Mouse (Mus musculus) kidney, adult 9 months (tissue): ENCODE results near the gene Syt1.

ENCODE experiments used
- DNase-seq: peaks from one replicate; pipeline ENCODE4 v3.0.0; 2022

Syt1 gene

DNA sequence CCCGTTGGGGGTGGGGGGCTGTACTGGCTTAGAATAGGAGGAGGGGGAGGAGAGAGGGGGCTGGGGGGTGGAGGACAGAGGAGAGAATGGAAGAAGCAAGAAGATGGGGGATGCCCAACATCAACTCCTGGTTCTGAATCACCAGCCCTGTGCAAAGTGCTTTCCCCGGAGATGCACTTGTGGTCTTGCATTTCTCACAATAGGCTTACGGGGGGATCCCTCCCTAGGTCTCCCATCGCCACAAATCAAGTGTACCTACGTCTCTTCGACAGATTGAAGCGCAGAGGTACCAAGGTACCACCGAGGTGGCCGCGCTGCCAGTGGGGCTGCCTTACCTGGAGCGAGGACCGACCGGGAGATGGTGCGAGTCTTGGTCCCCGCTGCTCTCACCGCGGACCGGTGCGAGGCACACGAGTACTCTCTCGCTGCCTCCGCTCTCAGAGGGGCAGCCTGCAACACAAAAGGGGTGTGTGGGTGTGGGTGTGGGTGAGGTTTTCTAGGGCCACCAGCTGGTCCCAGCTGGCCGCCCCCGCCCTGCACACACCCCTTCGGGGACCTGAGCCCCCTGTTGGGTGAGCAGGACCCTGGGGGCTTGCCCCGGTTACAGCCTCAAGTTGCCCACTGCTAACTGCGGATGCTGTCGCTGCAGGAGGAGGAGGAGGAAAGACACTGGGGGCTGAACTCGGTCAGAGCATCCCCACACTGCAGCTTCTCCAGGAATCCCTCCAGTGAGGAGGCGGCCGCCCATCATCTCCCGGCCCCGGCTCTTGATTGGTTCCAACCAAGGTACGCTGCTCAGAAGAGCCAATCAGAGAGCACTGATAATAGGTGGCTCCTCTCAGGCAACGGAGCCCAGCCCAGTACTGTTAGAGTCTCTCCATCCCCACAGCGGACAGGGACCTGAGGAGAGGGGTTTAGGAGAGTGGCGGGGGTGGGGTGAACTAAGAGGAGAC lies at the start of gene Syt1:
Syt1 (minus strand) TSS at position 742 of the 953 bp plus-strand sequence.
- DNase-seq, result no peak

DNA sequence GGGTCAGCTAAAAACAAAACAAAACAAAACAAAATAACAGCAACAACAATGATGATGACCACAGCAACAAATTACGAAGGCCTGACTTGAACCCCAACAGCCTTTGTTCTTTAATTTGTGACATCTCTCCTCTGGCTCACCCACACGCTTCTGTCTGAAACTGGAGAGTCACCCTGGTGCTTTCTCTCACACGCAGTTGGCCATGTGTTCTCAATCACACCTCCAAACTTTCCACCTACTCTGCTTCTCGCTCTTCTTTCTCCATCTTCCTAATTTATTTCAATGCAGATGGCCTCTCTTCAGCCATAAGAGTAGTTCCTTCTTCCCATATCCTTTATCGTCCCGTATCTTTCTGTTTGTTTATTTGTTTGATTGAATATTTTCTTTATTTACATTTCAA lies 45.7 kb upstream of the Syt1 start:
- no peak for DNase-seq

DNA sequence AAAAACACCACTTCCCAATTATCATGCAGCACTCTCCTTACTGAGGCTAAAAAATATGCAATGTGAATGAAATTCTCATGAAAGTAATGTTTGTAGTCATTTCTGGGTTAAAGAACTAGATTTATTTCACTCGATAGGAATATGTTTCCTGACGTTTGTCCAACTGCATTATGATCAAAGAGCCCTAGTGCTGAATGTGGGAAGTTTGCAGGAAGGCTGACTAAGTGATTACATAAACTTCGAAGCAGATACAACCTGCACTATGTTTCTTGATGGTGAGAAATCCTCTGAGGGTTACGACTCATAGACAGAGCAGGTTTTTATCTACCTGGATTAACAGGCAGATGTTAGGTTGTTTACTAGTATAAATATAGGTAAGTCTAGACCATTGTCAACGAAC lies 36.8 kb upstream of the Syt1 start:
- DNase-seq, result no peak

DNA sequence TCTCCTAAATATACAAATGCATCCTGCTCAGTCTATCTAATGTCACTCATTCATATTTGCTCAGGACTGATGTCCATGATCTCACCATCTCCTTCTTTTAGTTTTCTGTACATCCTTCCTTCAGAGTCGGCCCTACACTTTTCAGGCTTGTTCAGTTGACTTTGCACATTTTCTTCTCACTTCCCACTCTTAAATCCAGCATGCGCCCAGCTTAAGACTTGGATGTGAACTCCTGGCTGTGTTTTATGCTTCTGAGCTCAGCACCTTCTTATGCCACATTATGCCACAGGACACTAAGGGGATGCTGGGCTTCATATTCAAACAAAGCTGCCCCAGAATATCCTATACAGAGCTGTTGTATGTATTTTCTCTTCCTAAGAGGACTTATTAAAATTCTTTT lies 36.2 kb upstream of the Syt1 start:
- DNase-seq, result no peak

DNA sequence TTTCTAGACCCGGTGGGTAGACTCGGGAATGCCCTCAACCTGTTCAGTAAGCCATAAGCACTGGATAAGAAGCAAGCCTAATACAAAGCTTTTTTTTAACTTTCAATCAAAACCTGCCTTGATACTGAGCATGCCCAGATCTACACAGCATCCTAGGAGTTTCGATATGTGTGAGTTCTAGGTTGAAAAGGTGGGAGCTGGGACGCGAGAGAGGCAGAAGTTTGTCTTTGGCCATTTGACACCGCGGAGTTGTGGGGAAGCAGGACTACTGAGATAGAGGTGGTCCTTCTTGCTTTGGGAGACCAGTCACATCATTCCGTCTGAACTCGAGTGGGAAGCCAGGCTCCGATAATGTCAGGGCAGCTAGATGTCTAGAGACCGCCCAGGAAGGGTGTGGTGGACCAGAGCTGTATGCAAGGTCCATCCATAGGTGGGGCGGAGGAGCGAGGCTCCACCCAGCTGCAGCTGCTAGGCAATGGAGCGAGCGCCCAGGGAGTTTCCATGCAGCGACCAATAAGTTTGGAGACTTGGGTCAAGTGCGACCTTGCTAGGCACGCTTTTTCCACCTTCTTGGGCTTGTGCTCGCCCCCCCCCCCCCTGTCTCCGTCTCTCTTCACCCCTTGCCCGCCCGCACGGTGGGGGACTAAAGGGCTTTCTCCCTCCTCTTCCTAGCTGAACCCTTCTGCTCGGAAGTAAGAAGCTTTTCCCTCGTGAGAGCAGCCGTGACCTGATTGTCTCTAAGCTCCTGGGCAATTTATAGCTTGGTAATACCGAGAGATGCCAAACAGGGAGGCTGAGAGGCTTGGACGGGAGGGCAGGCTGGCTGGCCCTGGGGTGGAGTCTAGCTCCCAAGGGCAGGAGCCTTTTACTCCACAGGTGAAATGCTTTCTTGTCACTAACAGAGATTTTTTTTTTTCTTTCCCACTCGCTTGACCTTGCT lies 714 bp upstream of the Syt1 start:
- no peak for DNase-seq

DNA sequence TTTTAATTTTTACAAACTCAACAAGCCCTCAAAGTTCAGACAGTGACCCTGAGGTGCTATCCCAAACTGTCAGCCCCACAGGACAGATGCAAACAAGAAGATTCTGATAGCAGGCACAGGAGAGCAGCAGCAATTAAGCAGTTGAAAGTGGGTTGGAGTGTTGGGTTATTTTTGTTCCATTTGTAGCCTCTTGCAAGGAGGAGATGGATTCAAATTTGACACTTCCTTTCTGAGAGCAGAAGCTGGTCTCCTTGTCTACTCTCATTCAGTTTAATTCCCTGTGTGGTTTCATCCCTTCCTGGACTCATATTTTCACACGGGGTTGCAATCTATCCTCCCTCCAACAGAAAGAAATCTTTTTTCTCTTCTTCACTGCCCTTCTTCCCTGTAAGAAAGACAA lies 951 bp downstream of the Syt1 start:
- no peak for DNase-seq

DNA sequence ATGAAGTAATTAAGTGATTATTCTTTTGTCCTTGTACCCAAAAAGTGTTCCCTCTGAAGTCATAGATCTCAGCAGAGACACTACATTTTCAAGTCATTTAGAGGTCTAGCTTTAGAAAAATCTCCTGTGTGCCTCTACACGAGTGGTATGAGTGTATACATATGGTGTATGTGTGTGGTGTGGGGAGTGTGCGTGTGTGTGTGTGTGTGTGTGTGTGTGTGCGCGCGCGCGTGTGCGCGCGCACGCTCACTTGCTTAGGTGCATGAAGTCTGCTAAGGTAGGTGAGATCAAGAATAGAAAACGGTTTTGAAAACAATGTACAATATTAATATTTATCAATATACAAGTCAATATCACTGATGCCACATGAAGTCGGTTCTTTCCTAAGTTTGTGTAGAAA lies 2.3 kb downstream of the Syt1 start:
- DNase-seq, result no peak

DNA sequence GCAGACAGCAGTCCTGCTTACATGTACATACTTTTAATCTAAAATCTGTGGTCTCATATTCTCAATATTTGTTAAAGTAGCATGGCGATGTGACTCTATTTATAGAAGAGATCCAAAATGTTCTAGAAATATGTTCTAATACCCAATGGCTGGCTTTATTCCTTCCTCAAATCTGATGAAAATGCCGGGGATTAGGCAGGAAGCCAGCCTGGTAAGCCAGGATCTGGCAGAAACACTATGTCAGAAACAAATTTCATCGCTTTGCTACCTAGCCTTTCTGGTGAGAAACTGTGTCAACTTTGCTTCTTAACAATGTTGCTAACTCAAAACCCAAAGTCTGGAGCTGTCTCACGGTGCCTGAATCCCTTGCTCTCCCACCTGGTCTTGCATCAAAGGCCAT lies 7.3 kb downstream of the Syt1 start:
- DNase-seq, result no peak

DNA sequence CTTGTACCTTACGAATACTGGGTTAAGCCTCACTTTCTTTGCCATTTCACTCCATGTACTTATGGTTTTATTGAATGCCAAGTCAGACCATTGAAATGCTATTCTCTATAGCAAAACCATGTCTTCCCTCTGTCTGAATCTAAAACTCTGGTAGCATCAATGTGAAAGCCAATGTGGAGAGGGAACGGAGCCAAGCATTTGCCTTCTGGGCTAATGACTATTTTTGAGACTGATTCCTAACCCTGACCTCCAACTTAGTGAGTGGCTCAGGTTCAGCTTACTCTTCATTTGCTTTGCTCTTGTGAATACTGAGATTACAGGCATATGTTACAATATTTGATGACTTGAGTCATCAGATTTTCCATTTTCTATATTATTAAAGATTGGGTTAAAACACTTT lies 23.5 kb downstream of the Syt1 start:
- DNase-seq, result no peak

DNA sequence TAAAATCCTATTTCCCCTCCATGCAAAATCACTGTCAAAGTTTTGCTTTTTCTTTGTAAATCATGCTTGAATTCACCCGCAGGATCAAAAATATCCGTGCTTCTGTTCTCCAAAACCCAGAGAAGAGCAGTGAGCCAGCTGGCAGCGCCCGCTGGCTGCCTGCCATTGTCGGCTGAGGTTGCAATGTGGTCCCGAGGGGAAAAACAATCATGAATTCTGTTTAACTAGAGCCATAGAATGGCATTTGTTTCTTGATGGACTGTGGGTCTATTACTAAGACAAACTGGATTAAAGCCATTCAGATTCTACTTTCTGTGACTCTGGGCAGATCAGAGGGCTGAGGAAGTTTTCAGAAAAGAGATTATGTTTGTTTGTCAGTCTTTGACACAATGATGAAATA lies 31.1 kb downstream of the Syt1 start:
- DNase-seq, result peak; percentile 34

DNA sequence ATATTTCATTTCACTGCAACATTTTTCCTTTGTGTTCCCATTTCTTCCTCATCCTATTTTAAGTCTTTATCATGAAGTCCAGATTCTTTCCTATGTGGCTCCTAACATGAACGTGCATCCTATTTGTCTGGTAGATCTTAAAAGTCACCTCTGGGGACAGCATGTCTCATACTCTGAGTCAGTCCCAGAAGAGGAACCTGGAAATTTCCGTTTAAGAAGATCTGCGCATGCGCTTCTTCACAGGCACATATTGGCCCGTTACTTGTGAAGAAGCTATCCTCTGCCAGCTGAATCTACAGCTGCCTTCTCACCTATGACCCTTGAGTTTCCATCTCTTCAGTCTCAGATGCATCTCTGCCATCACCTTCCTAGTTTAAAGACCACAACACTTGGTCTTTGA lies 55.8 kb downstream of the Syt1 start:
- no peak for DNase-seq

DNA sequence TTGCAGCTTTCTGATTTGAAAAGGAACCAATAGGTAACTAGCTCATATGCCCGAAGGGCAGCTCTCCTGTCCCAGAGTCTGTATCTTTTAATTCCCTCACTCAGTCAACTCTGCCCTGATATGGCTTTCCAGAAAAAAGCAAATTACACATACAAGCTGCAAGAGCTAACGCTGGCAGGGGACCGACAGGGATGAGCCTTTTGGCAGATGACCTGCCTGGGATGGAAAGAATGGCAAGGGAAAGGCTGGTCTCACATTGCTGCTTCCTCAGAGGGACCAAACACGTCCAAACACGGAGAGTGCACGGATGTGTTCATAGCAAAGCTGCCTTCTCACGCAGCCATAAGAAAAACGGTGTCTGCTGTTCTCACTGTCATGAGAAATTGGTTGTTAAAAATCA lies 58.6 kb downstream of the Syt1 start:
- DNase-seq, result no peak

DNA sequence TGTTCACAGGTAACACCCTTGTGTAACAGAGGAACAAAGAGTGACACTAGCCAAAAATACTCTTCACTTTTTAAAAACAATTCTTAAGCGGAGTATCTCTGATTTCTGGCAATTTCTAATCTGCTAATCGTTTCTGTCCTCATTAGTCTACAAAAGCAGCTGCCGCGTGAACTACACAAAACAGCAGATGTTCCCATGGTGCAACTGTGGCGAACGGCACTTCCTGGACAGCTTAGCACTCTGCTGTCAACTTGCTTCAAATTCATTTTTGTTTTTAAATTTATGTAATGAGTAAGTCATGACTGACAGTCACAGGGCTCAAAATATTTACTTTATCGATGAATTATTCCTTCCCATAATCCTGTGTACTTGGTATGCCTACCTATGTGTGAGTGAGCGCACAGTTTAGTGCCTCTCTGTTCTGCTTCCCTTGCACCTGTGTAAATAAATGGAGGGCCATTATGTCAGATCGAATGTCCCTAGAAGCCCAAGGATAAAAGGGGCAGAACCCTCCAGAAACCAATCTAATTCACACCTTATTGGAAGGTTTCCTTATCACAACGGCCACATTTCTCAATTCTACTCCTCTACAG lies 73.8 kb downstream of the Syt1 start:
- DNase-seq, result no peak

DNA sequence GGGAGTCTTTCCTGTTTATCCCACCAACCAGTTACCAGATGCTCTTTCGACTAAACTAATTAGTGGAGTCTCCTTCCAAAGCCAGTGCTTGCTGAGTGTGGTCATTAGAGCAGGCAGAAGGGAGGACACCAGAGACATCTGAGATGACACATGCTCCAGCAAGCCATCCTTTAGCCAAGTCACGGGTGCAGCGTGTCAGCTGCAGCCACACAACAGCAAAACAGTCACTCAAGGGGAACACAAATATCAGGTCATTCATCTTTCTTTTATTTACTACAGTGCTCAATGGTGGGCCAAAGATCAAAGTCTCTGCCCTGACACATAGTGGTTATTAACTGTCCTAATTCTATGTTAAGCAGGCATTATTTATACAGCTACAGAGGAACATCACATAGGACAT lies 80.5 kb downstream of the Syt1 start:
- no peak for DNase-seq

DNA sequence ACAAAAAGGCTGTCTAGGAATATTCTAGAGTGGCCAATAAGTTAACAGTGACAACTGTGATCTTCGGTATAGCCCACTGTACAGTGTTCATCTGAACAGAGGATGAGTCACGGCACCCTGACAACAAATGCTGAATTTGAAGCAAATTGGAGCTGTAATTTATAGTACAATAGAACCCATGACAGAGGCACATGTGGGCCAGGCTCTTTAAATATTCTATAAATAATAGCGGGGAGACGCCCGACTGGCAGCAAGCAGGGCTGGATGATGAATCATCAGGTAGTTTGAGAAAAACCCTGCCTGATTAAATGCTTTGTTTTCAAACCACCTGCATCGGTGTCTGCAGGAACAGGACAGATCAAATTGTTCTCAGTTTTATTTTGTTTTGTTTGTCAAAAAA lies 81.1 kb downstream of the Syt1 start:
- no peak for DNase-seq

DNA sequence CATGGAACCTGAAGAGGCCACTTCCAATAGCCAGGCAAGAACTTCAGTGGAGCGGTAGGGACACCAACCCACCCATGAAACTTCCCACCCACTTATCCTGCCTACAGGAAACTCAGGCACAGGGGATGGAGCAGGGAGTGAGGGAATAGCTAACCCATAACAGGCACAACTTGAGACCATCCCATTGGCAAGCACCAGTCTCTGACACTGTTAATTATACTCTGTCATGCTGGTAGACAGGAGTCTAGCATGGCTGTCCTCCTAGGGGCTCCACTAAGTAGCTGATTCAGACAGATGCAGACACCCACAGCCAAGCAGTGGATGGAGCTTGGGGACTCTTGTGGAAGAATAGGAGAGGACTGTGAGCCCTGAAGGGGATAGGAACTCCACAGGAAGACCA lies 105.5 kb downstream of the Syt1 start:
- DNase-seq, result no peak

DNA sequence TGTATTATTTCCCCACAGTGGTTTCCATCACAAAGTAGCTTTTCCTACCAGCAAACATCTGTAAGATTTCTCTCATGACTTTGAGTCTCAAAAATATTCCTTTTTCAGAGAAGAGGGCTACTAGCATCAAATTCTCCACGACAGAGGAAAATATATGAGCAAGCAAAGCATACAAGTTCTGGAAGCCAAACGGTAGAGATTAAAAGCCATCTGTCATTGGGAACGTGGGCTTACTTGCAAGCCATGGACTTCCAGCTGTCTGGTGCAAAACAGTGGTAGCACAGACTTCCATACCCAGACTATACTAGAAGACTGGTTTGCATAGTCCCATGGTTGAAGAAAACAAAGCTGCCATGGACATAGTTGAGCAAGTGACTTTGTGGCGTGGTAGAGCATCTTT lies 106.4 kb downstream of the Syt1 start:
- DNase-seq, result no peak

DNA sequence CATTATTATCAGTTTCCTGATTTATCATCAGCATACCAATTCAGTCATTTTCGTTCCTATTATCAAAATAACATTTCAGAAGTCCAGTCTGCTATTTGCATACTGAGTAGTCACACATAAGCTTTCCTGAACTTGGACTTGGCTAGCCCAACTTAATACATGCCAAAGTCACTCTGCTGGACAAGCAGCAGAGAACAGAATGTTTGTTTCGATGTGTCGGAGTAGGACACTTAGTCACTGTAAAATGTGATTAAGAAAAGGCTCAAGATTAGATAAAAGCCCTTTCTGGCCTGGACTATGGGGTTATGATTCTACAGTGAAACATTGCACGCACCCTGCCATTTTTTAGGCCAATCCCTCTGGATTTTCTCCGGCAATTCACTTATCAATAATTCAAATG lies 114.3 kb downstream of the Syt1 start:
- no peak for DNase-seq

DNA sequence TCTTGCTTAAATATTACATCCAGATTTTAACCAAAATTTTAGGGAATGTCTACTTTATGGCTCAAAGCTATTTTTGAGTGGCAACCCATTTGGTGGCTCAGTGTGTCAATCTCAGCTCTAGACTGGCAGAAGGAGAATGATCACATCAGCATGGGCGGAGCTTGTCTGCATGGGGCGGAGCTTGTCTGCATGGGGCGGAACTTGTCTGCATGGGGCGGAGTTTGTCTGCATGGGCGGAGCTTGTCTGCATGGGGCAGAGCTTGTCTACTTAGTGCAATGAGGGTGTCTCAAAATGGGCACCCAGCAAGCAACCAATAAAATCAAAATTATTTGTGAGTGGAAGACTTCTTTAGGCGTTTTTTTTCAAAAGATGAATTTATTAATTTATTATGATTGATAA lies 117.5 kb downstream of the Syt1 start:
- DNase-seq, result no peak

DNA sequence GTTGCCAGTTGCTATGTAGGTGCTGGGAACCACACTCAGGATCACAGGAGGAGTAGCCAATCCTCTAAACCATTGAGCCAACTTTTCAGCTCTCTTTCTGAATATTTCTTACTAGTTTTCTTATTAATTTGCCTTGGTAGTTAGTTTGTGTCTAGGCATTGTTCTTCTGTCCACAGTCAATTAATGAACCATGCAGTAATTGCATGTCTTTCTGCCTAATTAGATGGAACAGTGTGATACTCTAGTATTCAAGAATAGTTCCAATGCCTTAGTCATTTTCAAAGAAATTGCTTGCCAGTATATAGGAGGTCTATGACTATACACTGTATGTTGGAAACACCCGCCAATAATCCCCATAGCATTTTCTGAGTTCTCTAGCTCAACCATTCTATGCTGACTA lies 118.3 kb downstream of the Syt1 start:
- no peak for DNase-seq

DNA sequence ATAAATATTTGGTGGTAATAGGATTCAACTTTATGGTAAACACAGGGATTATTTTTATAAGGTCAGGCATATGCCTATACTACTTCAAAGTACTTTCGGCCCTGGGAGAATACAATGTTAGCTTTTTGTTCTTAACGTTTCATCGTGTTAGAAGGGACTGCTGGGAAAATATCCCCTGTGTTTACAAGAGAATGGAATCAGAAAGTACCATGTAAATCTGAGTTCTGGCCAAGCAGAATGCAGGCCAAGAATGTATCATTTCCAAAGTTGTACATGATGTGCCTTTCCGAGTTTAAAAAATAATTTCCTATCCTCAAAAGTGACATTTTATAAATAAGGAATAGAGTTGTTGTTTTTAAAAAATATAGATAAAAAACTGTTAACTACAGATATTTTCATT lies 121.7 kb downstream of the Syt1 start:
- DNase-seq, result no peak

DNA sequence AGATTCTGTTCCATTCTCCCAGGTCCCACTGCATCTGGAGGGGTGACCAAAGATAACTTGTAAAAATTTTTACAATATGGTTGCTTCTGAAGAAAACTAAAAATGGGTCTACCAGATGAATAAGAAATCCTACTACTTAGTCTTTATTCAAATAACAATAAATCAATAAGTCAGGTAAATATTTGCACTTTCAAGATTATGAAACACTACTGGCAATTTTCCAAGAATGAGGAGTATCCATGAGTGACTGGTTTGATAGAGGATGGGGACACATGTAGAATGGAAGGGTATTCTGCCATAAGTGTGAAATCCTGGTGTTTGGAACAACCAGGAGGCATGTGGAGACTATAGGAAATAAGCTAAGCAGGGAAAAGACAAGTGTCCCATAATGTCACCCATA lies 124.0 kb downstream of the Syt1 start:
- DNase-seq, result no peak

DNA sequence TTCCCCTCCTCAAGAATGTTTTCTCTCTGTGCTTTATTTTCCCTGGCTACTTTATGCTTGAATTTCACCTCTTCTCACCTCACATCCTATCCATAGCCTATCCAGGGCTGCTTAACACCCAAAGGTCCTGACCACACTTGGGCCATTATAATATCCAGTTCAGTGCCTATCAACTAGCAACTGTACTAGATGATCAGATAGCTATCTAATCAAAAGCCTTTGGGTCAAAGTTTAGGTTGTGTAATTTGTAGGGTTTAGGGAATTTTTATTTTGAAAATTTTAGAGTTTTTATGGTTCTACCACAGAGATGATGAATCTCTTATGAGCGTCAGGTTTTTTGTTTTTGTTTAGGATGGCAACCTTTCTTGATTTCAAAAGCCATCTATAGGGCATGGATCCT lies 125.0 kb downstream of the Syt1 start:
- no peak for DNase-seq

DNA sequence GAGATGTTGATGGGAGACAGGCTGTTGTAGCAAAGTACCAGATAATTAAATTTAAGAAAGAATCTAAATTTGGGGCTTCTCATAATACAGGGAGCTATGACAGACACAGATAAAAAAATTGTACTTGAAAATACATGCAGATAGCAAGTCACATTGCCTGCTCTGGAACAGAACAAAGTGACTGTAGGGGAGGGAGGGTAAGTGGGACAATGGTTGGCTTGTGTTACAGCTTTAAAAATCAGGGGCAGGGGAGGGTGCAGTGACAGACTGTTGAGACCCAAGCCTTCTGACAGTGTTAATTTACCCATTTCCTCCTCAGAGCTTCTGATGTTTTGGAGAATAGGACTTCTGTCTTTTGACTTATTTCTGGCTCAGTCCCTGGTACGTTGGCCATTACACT lies 126.3 kb downstream of the Syt1 start:
- DNase-seq, result no peak
